Mouse (Mus musculus) monocyte, adult 2 months (primary cell): ENCODE data around the gene Poln.

Experiments
- DNase-seq, 2 experiments: peaks; one replicate each; pipeline ENCODE4 v3.0.0; 2022; ENCODE audit warnings: low spot score in 2 of 2, low read depth in 1 of 2

The Poln gene

DNA sequence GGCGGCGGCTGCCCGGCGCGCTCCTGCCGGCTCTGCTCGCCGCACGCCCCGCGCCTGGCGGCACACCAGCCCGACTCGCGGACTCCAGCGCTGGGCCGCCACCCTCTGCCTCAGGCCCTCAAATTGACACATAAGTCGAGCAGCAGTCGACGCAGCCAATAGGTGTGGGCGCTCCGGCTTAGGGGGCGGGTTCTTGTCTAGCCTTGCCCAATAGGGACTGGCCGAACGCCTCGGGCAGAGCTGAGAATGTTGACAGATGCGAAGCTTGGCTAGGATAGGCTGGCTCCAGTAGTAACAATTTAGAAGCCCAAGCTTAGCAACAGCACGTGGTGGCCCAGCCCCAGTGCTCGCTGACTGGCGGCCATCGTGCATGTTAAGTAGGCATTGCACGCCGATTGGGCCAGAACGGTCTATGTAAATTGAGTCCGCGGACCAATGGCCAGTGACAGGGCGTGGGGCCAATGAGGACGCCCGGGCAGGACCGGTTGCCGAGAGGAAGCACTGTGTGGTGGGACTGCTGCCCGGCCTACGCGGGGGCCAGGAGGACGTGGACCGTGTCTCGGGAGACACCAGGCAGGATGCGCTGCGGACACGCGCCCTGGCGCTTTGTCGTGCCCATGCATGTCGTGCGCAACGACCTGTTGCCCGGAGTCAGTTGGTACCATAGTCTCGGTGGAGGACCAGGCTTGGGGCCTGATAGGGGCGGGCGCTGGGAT, 18.5 kb upstream of the Poln start, which contains the start of gene Mxd4:
Mxd4 (minus strand) TSS at position 120 of the 716 bp plus-strand sequence.
- peak; percentile 96 to 99 for DNase-seq

DNA sequence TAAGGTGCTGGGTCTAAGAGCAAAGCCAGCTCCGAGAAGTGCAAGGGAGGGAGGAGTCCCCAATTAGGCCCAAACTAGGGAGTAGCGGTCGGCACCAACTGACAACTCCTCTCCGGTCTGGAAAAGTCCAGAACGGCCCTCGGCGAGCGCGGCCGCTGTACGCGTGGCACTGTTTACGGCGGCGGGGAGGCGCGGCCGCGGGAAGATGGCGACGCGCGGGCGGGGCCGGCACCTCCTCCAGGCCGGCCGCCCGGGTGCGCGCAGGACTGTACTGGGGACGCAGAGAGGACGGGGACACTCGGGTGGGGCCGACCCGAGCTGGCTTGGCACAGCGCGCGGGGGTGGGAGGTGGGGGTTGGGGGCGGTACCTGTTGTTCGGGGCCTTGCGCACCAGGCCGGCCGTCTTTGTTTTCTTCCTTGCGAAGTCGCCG, 17.7 kb upstream of the Poln start:
- DNase-seq: no peak

DNA sequence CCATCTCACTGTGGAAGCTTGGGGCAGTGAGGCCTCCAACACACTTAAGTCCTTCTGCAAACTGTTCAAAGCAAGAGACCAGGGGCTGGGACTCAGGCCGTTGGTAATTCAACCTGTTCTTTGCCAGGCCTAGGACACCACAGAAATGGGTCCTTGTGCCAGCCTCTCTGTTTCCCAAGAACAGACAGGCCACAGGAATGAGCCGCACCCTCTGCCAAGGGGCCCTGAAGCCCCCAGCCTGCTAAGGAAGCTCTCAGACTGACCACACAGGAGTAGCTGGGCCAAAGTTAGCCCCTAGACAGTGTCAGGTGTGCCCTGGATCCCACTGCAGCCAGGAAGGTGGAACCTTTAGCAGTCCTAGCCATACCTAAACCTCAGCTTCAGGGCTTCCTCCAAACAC, 17.1 kb upstream of the Poln start:
- DNase-seq: no peak

DNA sequence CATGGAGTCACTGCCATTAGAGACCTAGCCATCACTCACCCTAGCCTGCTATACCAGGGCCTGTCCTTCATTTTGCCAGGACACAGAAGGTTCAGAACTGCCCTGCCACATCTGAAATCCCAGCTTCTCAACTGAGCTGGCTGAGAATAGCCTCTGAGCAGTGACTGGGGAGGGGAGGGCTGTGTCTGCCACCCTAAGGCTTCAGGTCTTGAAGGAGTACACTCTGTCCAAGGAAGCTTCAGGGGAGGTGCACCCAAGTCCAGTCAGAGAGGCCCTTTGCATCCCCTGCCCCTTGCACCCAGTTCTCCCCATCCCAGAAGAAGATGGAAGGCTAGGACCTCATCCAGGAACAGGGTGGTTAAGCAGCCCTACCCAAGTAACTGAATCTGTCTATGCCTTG, 16.5 kb upstream of the Poln start:
- DNase-seq: no peak

DNA sequence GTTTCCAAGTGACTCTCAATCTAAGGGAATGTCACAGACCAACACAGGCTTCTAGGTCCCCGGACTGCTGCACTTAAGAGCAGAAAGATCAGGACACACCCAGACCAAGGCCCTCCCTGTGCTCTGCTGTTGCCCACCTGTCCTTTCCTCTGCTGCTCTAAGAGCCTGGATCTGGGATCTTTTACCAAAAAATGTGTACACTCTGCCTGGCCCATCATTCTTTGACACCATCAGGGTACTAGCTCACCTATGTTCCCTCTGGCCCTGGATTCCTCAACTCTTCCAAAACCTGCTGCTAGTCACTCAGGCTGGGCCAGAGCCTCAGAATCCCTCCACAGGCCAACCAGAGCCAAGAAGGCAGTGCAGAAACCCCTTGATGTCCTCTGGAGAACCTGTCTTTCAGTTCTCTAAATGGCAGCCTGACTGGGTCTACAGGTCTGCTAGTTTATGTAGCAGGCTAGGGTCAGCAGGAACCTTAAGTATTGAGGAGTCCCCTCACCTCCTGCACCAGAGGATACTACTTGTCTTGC, 15.9 kb upstream of the Poln start:
- no peak for DNase-seq

DNA sequence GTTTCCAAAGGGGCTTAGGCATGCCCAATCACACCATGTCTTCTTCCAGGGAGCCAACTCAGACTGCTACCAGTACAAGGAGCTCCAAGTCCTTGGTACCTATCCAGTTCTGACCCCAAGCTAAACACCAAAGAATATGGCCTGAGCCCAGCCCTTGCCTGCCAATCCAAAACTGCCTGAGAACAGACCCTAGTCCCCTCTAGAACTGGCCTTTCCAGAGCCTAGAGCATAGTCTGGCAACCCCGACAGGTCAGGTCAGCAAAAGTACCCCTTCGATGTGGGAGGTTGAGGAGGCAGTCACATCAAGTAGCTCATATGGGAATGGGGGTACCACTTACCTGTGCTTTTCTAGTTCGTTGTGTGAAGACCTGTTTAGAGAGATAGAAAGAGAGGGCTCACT, 14.7 kb upstream of the Poln start:
- DNase-seq: no peak

DNA sequence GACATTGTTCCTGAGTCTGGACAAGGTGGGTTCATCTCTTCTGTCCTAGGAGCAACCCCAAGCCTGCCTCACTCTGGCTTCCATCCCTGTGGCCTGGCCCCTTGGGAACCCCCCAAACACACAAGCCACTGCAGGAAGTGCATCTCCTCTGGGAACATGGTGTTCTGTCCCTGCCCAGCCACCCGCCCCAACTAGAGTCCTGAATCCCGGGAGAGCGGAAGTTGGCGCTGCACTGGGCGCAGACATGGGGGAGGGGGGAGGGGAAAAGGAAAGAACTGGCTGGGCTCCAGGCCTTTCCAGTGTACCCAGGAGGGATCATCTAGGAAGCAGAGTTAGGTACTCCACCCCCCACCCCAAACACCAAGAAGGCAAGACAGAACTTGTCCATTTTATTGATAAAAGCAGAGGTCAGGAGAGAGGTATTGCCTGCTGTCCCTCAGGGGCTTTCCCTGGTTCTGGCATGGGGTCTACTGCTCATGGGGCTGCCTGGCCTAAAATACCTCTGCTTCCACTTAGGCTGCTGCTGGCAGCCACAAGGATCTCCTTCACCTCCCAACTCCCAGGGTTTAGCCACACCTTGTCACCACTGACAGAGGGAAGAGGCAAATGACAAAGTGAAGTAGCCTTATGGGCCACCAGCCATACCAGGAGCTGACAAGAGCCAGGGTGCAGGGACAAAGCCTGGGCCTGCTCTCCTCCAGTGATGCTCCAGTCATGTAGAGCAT, 14.1 kb upstream of the Poln start:
- no peak for DNase-seq

DNA sequence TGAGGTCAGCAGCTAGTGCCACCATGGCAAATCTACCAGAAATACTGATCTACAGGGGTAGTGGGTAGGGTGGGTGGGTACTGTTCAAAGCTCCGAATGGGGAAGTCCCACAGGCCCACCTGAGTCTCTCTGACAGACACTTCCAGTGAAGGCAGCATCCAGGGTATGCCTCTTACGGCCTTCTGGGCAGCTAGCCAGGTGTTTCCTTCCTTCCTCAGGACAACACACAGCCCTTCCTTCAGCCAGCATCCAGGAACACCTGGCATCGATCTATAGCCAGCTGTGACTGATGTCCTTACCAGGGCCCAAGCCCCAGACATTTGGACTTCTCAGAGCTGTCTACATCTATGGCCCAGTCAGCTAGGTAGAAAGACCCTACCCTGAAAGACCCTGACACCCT, 13.2 kb upstream of the Poln start:
- no peak for DNase-seq

DNA sequence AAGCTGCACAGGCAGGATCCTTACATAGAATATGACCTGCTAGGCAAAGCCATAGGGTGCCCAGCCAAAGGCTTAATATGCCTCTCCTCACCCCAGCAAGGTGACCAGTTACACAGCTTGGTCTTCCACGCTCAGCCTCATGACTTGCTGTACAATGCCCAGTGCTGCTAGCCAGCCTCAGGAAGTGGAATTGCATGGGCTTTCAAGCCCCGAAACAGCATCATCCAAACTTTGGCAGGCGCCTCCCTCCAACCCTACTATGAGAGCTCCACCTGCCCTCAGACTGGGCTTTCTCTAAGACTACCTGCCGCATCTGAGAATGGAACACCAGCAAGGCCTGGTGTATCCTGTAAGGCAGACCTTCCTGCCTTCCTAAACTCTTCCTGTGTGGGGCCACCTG, 8.6 kb upstream of the Poln start:
- no peak for DNase-seq

DNA sequence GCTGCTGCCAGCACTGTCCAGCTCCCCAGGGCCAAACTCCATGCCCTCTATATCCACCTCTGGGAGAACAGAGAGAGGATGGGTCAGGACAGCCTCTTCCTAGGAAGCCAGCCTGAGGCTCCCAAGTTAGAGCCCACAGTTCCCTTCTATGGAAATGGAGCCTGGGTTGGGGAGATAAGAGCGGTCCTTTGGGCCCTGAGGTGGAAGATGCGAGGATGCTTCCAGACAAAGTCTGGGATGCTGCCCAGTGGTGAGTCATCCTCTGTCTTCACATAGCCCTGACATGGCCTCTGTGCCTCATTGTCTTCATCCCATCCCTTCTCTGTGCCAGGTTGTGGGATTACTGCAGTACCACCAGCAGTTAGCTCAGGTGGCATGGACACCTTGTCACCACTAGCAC, 7.8 kb upstream of the Poln start:
- no peak for DNase-seq

DNA sequence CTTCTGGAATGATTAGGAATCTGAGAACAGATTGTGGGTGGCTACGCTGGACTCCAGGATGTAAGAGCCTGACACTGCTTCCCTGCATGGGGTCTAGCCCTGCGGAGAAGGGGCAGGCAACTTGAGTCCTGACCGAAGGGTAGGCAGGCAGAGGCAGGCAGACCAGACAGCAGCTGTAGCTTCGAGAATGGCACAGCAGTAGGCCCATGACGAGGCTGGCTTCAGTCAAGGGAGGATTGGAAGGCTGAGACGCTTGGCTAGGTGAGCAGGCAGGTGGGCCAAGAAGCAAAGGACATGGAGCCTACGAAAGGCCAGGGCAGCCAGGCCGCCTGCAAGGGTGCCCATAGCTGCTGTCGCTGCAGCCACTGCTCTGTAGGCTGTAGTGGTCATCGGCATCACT, 7.4 kb upstream of the Poln start:
- no peak for DNase-seq

DNA sequence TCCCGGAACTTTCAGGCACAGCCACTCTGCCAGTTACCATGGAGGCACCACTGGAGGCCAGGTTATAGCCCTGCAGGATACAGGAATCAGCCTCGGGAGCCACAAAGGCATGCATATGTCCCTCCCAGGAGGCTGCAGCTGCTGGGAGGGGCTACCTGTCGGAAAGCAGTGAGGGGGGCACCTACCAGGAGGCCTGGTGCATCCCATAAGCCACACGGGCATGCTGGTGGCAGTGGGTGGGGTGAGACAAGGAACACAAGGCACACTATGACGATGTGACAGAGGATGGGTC, 6.1 kb upstream of the Poln start:
- no peak for DNase-seq

DNA sequence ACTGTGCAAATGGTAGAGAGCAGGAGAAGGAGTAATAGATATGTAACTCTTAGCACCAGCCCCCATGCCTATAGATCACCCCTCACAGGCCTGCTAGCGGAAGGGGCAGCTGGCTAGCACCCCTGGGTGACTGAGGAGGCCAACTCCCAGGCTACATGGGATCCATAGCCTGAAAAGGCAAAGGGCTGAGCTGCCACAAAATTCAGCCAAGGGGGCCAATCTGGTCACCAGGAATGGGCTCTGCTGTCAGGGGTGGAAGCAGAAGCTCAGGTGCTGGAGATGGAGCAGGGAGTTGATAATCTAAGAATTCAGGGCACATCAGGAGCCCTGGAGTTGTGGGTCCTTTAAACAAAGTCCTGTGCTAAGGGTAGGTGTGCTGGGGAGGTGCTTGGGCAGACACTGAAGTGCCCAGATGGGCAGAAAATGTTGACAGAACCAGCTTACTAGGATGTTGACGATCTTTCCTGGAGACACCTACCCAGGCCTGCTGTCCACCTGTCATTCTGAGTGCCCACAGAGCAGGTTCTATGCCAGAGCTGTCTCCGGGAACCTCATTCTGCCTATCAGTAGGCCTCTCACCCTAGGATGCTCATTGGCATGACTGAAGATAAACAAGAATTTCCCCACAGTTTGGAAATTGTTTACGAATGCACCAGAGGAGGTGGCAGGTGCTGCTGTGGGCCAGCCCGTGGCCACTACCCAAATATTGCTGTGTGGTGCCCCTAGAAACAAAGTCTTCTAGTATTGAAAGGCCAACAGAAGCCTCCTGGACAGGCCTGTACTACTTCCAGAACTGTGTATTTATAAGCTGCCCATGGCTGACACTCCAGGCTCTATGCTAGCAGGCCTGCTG, 5.5 kb upstream of the Poln start:
- no peak for DNase-seq

DNA sequence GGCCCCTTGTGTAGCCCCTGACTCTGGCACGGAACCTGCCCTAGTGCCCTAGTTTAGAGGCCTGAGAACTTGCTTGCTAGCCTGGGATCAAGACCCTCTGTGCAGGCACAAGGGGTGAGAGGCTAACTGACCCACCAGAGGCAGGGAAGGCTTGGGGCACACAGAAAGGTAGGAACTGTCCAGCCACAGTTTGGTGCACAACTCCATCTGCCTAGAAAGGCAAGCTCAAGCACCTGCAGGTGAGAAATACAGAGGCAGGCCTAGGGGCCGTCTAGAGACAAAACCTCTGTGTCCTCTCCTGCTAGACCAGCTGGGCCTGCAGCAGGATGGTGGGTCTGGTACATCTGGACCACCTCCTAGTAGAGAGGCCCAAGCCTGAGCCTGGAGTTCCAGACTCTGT, 4.8 kb upstream of the Poln start:
- DNase-seq: no peak

DNA sequence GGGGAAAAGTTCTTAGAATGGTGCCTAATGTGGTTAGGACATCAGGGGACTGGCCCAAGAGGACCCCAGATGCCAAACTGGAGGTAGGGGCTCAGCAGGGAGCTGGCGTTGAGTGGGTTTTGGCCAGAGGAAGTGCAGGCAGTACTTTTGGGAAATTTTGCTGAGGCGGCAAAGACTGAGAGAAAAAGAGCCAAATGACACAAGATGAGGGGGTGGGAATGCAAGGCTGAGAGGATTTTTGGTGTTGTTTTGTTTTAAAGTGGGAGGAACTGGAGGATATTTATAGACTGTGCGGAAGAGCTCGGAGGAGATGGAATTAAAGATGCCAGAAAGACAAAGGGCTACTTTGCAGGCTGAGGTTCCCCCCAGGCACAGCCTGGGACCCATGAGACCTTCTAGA, 1.5 kb upstream of the Poln start:
- no peak for DNase-seq

DNA sequence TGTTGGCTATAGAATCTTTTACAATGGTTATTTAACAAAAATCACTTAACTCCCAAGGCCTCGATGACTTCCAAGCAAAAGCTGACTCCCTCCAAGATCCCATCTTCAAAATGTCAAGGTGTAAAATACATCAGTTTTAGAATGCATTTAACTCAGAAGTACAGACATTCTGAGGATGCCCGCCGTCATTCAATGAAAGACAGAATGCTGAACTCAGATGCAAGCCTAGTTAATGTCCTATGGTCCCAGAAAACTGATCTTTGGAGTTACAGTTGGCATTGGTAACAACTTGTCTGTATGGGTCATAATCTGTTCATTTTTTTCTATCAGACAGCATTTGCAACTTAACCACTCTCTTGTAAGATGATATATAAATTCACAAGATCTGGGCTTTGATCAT, 706 bp upstream of the Poln start:
- no peak for DNase-seq

DNA sequence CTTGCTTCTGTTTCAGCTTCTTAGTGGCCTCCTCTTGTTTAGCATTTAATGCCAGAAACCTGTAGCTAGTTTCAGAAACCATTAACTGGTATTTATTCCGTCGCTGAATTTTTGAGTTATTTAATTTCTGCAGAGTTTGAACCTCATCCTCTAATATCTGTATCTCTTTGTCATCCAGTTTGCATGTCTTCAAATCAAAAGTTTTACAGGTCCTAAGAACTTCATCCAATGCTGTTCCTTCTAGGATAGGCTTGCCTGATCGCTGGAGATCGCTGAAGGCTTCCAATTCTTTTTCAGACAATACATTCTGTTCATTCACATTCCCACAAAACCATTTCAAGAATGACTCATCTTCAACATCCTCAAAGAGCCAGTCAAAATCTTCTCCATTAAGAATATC, 1.4 kb downstream of the Poln start:
- DNase-seq: no peak

DNA sequence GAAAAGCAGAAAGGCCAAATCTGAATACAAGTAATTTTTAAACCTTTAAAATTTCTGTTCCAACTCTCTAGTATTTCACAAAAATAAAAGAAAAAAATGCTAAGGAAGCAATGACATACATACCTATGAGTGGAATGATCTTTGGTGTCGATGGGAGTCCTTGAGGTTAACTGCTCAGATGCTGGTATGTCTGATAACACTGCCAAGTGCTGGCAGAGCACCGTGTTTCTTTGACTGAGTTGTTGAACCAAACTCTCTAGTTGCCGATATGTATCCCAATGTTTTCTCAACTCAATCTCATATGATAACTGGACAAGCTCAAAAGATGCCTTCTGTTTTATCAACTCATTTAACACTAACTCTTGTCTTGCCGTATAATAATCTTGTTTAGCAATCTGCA, 3.5 kb downstream of the Poln start:
- DNase-seq: no peak

DNA sequence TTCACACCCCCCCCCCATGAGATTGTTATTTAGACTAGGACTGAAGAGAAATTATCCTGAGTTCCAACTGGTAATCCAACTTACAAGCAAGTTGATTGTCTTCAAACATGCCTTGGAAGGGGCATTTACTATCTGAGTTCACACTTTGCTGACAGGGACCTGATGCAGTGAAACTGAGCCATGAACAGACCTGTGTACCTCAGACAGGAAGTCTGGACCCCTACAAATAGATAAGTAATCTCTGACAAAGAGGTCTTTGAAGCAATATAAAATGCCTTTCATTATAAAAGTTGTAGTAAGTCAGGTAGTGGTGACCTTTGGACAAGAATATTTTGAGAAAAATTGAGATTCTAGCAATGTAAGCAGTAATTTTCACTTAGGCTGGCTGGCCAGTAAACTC, 20.8 kb downstream of the Poln start:
- DNase-seq: no peak

DNA sequence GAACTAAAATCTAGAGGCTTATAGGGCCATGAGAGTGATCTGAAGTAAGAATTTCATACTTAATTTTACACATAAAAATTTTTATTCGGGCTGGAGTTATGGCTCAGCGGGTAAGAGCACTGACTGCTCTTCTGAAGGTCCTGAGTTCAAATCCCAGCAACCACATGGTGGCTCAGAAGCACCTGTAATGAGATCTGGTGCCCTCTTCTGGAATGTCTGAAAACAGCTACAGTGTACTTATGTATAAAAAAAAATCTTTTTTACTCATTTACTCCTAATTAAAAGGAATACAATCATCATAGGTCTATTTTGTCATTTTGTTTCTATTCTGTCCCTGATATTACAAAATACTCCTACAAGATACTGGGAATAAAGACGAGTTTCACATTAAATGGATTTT, 21.7 kb downstream of the Poln start:
- no peak for DNase-seq

DNA sequence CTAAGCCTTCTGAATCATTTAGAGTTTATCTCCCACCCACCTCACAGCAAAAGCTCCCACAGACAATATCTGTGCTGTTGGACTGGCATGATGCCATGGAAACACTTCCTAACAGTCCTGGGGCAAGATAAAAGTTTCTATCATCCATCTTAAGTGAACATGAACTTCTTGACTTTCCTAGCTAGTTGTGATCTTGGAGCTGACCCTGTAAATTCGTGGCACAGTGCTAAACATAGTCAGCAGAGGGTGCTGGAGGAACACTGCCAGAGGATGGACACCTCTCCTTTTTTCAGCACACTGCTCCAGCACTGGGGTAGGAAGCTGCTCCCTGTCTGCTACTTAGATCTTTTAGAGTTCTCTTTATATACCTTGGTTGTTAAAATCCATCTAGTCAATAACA, 29.5 kb downstream of the Poln start:
- DNase-seq: no peak

DNA sequence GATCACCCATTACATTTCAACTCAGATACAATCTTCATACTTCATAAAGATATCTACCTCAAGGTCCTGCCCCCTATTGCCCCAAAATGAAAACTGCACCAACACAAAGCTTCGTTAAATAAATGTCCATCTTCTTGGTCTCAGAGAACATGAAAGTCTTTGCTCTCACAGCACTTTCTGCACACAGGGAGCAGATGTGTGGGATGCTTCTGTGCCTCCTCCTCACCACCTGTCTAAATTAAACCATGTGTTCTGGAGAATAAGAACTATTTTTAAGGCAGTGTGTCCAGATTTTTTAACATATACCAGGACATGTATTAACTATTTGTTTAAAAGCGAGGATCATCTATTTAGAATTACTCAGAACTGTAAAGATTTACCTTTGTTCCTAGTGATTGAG, 36.5 kb downstream of the Poln start:
- DNase-seq: no peak
